Mouse (Mus musculus): Measurements from ENCODE around the gene BC030499. TPM values are rescaled to one million over a fixed set of nuclear protein-coding genes. Genes with fewer than 3 reads are reported as not detected.

Gene BC030499
- polyA plus RNA-seq (2012; rRNA removed), result 0.22 and 0.34 TPM in 2 replicates

DNA sequence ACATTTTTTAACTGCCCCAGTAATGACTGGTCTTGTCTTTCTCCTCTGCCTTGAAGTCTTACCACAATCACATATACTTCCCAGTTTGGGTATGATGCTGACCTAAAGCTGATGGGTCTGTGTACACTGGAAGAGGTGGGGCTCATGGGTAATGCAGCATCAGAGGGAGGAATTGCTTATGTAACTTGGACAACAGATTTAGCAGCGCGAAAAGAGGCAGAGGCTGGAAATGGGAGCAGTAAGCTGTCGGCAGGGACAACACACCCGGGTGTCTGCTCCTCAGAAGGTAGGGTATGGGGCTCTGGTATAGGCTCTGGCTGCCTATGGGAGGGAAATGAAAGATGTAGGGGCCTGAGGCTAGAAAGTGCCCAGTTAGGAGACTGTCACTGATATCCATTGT lies at the start of gene BC030499:
BC030499 (plus strand) TSS at position 188 of the 400 bp plus-strand sequence.

GRCm38 (mm10) chr11:78245627-78246317 lies 44.9 kb upstream of the BC030499 start, which contains the start of the genes Sdf2 and Supt6:
Gene Sdf2, plus strand, starts transcription at chr11:78245746.
Gene Supt6, minus strand, starts transcription at chr11:78245987.

GRCm38 (mm10) chr11:78261380-78262352 lies 29.0 kb upstream of the BC030499 start, which contains the start of gene 2610507B11Rik:
Gene 2610507B11Rik, plus strand, starts transcription at chr11:78261752.

GRCm38 (mm10) chr11:78301357-78302084 lies 10.9 kb downstream of the BC030499 start, which contains the start of gene Spag5:
Gene Spag5, plus strand, starts transcription at chr11:78301529.

DNA sequence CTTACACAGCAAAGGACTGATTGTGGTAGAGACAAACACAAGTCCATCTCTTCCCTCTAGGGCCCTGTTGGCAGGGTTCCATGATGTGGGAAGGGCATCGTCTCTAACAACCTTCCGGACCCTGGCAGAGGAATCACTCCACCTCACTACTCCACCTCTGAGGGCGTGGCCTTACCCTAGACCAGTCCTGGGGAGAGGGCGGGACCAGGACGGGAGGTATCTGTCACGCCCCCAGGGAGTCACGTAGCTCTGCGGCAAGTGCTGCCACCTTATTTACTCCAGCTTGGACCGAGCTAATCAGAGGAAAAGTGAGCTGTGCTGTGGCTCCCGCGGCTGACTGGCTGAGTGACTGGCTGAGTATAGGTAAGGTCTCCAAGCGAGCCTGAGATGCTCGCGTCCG lies 32.2 kb downstream of the BC030499 start, which contains the start of gene Aldoc:
Aldoc (plus strand) TSS at position 109 of the 400 bp plus-strand sequence.

DNA sequence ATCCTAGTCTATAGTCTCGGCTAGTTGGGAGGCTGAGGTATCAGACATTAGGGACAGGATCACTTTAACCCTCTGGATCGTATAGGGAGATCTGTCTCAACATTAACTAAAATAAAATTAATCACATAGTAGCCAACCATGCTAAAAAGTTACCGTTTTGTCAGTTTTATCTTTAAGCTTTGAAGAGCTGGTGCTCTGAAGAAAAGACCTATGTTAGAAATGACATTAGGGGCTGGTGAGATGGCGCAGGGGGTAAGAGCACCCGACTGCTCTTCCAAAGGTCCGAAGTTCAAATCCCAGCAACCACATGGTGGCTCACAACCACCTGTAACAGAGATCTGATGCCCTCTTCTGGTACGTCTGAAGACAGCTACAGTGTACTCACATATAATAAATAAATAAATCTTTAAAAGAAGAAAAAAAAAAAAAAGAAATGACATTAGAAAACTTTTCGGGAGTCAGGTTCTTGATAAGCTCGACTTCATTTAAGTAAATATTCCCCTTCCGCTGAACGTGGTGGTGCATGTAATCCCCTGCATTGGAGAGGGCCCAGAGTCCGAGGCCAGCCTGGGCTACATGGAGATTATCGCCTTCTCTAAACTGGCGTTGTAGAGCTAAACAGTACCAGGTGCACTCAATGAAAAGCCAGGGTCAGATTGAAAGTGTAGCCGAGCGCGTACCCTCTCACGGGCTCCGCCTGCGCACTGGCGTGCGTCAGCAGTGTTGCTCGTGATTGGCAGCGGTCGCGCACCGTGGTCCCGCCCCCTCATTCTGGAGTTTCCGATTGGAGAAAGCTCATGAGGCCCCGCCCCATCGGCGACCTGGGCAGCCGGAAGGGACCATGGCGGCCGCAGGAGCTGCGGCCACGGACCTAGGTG lies 37.2 kb downstream of the BC030499 start, which contains the start of gene Pigs:
Pigs (plus strand) TSS at position 782 of the 878 bp plus-strand sequence.

DNA sequence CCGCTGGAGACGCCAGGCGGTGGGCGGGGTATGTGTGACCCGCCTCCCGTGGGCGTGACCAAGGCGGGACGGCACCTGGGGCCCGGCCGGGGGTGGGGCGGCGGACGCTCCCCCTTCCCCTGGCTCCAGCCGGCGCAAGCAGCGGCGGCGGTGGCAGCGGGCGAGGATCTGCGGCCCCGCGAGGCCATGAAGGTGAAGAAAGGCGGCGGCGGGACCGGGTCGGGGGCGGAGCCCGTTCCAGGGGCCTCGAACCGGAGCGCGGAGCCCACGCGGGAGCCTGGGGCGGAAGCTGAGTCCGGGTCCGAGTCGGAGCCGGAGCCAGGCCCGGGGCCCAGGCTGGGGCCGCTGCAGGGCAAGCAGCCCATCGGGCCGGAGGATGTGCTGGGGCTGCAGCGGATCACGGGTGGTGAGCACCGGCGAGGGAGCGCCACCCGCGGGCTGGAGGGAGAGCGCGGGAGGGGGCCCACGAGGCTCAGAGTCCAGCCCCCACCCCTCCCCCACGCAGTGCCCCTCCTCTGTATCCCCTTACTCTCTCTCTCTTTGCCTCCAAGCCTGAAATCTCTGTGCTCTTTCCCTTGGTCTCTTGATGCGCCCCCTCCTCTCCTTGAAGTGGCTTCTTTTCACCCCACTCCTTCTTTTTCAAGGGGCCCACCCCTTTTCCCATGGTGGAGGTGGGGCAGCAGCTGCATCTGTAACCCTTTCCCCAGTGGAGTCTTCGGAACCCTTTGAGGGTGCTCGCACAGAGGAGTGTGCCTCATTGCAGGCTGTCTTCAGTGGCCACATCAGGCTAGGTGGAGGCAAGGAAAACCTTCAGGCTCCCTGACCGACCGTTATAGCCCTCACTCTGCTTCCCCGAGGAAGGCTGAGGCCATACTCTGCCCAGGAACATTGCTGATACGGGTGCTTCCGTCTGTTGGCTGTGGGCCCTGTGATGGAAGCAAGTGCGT lies 53.0 kb downstream of the BC030499 start, which contains the start of gene Unc119:
Unc119 (plus strand) TSS at position 102 of the 947 bp plus-strand sequence.

Other genes starting within 250 kb of the BC030499 start
- 25.8 and 27.9 TPM in 2 replicates for gene Eral1, start 210.5 kb upstream of the BC030499 start, polyA plus RNA-seq (2012; rRNA removed)
- 14.6 and 14.8 TPM in 2 replicates for gene Fam222b, start 196.2 kb upstream of the BC030499 start, polyA plus RNA-seq (2012; rRNA removed)
- gene Traf4, start 125.3 kb upstream of the BC030499 start, polyA plus RNA-seq (2012; rRNA removed), result 141 and 147 TPM in 2 replicates
- 22.3 and 22.8 TPM in 2 replicates for gene Nek8, start 114.2 kb upstream of the BC030499 start, polyA plus RNA-seq (2012; rRNA removed)
- gene Tlcd1, start 114.1 kb upstream of the BC030499 start, polyA plus RNA-seq (2012; rRNA removed), result 42.4 and 46.5 TPM in 2 replicates
- gene Rpl23a, start 107.3 kb upstream of the BC030499 start, polyA plus RNA-seq (2012; rRNA removed), result 91.3 and 145 TPM in 2 replicates
- 29.9 and 32.3 TPM in 2 replicates for gene Rab34, start 102.4 kb upstream of the BC030499 start, polyA plus RNA-seq (2012; rRNA removed)
- gene Proca1, start 97.4 kb upstream of the BC030499 start, polyA plus RNA-seq (2012; rRNA removed), result 0.30 and 0.80 TPM in 2 replicates
- 109 and 111 TPM in 2 replicates for gene Sdf2, start 45.1 kb upstream of the BC030499 start, polyA plus RNA-seq (2012; rRNA removed)
- gene Supt6, start 44.9 kb upstream of the BC030499 start, polyA plus RNA-seq (2012; rRNA removed), result 17.3 and 23.4 TPM in 2 replicates
- gene 2610507B11Rik, start 29.1 kb upstream of the BC030499 start, polyA plus RNA-seq (2012; rRNA removed), result 65.5 and 85.1 TPM in 2 replicates
- 8.6 and 9.4 TPM in 2 replicates for gene Spag5, start 10.7 kb downstream of the BC030499 start, polyA plus RNA-seq (2012; rRNA removed)
- gene Aldoc, start 32.1 kb downstream of the BC030499 start, polyA plus RNA-seq (2012; rRNA removed), result 16.8 and 18.5 TPM in 2 replicates
- gene Pigs, start 37.6 kb downstream of the BC030499 start, polyA plus RNA-seq (2012; rRNA removed), result 96.0 and 116 TPM in 2 replicates
- 90.9 and 94.8 TPM in 2 replicates for gene Unc119, start 52.6 kb downstream of the BC030499 start, polyA plus RNA-seq (2012; rRNA removed)
- 0.86 and 1.3 TPM in 2 replicates for gene Foxn1, start 95.7 kb downstream of the BC030499 start, polyA plus RNA-seq (2012; rRNA removed)
- 243 and 292 TPM in 2 replicates for gene Slc13a2, start 131.4 kb downstream of the BC030499 start, polyA plus RNA-seq (2012; rRNA removed)
- 56.5 and 74.1 TPM in 2 replicates for gene Slc46a1, start 174.9 kb downstream of the BC030499 start, polyA plus RNA-seq (2012; rRNA removed)
- gene Sarm1, start 206.9 kb downstream of the BC030499 start, polyA plus RNA-seq (2012; rRNA removed), result 0.83 and 1.00 TPM in 2 replicates
- 2.4 and 6.1 TPM in 2 replicates for gene Vtn, start 208.2 kb downstream of the BC030499 start, polyA plus RNA-seq (2012; rRNA removed)
- gene Sebox, start 212.6 kb downstream of the BC030499 start, polyA plus RNA-seq (2012; rRNA removed), result not detected in 2 replicates
- gene Tmem199, start 221.3 kb downstream of the BC030499 start, polyA plus RNA-seq (2012; rRNA removed), result 6.8 and 8.4 TPM in 2 replicates
- gene Poldip2, start 221.4 kb downstream of the BC030499 start, polyA plus RNA-seq (2012; rRNA removed), result 37.7 and 42.1 TPM in 2 replicates
- 45.7 and 46.7 TPM in 2 replicates for gene Tnfaip1, start 245.5 kb downstream of the BC030499 start, polyA plus RNA-seq (2012; rRNA removed)
- 64.5 and 70.4 TPM in 2 replicates for gene Ift20, start 245.5 kb downstream of the BC030499 start, polyA plus RNA-seq (2012; rRNA removed)

Data from colon, adult 2 months (tissue).